Mouse (Mus musculus) megakaryocyte, embryonic 14.5 days (primary cell): Measurements from ENCODE around the gene Arhgef3. TPM values are rescaled to one million over a fixed set of nuclear protein-coding genes. Genes with fewer than 3 reads are reported as not detected.

Source experiments
- H3K27me3 ChIP-seq: replicated peaks from 2 replicates; pipeline ENCODE3; 2012; ENCODE audit warnings: inconsistent platforms
- H3K36me3 ChIP-seq: replicated peaks from 2 replicates; pipeline ENCODE3; 2012; ENCODE audit warnings: low read length, inconsistent platforms, mixed read lengths
- H3K4me1 ChIP-seq: 2 replicates; pipeline ENCODE4 v1.6.1; 2012; ENCODE audit warnings: inconsistent platforms
- H3K4me3 ChIP-seq: replicated peaks from 2 replicates; pipeline ENCODE3; 2012; ENCODE audit warnings: moderate library complexity, mild to moderate bottlenecking, inconsistent platforms
- H3K9me3 ChIP-seq: 2 replicates; pipeline ENCODE4 v1.6.1; 2012; ENCODE audit warnings: inconsistent platforms
- FLI1 ChIP-seq: IDR thresholded peaks from 2 replicates; pipeline ENCODE4 v1.6.1; 2012; ENCODE audit warnings: low read length, inconsistent platforms, mixed read lengths
- GATA1 ChIP-seq: IDR thresholded peaks from 3 replicates; pipeline ENCODE4 v1.6.1; 2012; ENCODE audit warnings: mixed read lengths, low read length, inconsistent platforms, borderline replicate concordance
- polyA plus RNA-seq: library from polyadenylated mRNA; stranded (reverse); fragments of >175 nt; gene quantifications from 2 replicates; pipeline ENCODE4 v1.2.3, GENCODE M21; 2012; ENCODE audit warnings: low replicate concordance; ENCODE audit not compliant: insufficient read depth

Arhgef3 gene
- polyA plus RNA-seq, 1 experiment = 6.7 TPM

DNA sequence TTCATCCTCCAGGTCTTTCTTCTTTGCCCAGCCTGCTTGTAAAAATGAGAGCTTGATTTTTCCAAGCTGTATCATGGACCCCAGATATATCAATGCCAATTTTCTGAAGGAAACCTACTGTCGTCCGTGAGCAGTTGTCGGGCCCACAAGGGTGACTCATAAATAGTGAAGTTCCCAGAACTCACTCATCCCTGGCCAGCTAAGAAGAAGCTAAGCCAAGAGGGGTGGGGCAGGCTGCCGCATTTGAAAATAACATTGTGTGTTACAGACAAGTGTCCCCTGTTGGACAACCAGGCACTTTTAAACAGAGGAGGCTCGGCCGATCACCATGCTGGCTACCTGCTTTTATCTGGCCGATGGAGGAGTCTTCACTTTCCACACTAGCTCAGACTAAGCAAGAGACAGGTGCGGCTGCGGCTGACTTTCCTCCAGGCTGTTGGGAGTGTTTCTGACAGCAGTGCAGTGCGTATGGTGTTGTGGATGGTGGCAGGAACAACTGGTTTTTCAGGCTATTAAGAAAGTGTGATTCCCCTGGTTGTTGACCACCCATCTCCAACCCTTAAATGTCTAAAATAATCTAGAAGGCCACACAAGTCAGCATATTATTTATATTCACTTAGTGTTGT lies 58.6 kb downstream of the Arhgef3 start:
- no peaks in the 10 kb centered on the region for H3K36me3 ChIP-seq
- no peak overlapping the region for H3K4me3 ChIP-seq
- no peak for TF ChIP-seq GATA1
- no peak for TF ChIP-seq FLI1

DNA sequence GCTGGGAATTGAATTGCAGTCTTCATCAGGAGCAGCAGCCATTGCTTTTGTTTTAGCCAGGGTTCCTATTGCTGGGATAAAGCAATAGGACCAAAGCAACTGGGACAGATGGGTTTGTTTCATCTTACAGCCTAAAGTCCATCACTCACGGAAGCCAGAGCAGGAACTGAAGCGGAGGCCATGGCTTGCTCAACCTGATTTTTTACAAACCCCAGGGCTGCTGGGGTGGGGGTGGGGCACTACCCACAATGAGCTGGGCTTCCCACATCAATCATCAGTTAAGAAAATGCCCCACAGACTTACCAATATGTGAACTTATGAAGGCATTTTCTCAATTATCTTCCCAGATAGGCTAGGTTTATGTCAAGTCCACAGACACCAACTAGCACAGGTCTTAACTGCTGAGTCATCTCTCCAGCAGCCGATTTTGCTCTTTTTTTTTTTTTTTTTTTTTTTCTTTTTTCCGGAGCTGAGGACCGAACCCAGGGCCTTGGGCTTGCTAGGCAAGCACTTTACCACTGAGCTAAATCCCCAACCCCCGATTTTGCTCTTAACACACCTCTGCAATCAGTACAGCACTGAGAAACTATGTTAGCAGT lies 59.6 kb downstream of the Arhgef3 start:
- Histone ChIP-seq H3K9me3 (0 out of 2 replicates have a peak, but pooled peaks cover 2% of the 10 kb centered on the region), H3K4me3 (no peak overlapping the region), H3K4me1 (peaks cover 6% of the 10 kb centered on the region; the same call in 1 of the 2 replicates), H3K27me3 (peaks cover 49% of the 10 kb centered on the region), H3K36me3 (no peaks in the 10 kb centered on the region)
- no peak for TF ChIP-seq GATA1
- no peak for TF ChIP-seq FLI1

More for the DNA sequence above, 58.6 kb downstream of the Arhgef3 start:
- Histone ChIP-seq H3K9me3 (0 out of 2 replicates have a peak, but pooled peaks cover 2% of the 10 kb centered on the region), H3K27me3 (peaks cover 47% of the 10 kb centered on the region), H3K4me1 (peaks cover 3% of the 10 kb centered on the region; the same call in 1 of the 2 replicates)

DNA sequence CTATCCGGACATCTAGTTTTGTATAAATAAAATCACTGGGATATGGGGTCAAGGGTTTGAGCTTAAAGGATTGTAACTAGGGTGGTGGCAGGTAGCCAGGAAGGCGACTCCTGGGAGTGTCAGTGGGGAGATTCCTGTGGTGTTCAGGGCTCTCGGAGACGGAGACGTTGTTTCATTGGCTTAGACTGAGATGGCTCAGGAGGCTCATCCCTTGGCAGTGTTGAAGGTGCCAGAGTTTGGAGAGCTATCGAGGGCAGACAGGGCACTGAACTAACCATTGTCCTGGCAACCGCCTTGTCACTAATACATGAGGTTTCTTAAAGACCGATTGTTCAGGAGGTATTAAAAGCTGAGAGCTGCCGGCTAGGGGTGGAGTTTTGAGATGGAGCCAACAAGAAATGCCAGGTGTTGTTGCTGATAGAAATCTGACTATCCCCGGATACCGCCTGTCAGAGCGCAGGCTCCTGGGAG lies 60.2 kb downstream of the Arhgef3 start:
- no peak overlapping the region for H3K4me3 ChIP-seq
- H3K36me3 ChIP-seq = no peaks in the 10 kb centered on the region
- peaks cover 47% of the 10 kb centered on the region for H3K27me3 ChIP-seq
- peaks cover 6% of the 10 kb centered on the region; the same call in 1 of the 2 replicates for H3K4me1 ChIP-seq
- 0 out of 2 replicates have a peak, but pooled peaks cover 2% of the 10 kb centered on the region for H3K9me3 ChIP-seq
- TF ChIP-seq GATA1 (no peak), FLI1 (no peak)

DNA sequence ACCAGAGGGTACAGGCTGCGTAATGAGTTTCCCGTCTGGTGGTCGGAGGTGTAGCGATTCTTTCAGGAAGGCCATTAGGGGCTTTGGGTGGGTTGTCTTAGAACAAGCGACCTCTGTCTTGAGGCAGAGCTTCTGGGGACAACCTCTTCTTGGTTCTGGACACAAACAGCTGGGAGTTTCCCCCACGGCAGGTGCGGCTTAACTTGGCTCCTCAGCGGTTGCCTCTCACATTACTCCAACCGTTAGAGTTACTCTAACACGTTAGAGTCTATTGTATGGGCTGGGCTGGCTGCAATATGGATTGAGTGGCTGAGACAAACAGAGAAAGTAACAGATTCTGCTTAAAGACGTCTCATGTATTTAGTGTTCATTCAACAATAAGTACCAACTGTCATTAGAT lies 60.6 kb downstream of the Arhgef3 start:
- no peak for TF ChIP-seq GATA1
- no peak for TF ChIP-seq FLI1
- Histone ChIP-seq H3K9me3 (0 out of 2 replicates have a peak, but pooled peaks cover 2% of the 10 kb centered on the region), H3K4me3 (no peak overlapping the region), H3K27me3 (peaks cover 48% of the 10 kb centered on the region), H3K36me3 (no peaks in the 10 kb centered on the region), H3K4me1 (peaks cover 6% of the 10 kb centered on the region; the same call in 1 of the 2 replicates)

DNA sequence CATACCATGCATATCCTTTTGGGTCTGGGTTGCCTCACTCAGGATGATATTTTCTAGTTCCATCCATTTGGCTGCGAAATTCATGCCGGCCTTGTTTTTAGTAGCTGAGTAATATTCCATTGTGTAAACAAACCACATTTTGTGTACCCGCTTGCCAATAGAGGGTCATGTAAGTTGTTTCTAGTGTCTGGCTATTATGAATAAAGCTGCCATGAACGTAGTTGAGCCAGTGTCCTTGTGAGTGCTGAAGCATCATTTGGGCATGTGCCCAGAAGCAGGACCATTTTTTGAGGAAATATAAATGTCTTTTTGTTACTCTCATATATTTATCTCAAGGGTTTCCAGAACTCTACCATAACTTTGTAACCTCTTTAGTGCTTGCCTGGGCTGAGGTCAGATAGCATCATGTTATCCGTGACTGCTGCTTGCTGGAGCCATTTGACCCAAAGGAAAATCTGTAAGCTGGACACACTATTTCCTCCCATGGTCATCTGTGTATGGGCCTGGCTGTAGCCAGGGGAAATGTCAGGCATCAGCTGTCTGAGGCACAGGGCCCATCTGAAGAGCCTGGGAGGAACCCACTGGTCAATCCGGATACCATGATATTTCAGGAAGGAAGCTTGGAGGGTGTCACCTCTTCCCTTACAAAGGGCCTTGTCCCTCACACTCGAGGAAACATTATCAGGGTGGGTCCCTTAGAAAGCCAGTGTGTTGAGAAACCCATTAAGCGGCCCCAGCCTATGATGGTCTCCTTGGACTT lies 63.3 kb downstream of the Arhgef3 start:
- Histone ChIP-seq H3K27me3 (peaks cover 51% of the 10 kb centered on the region), H3K4me1 (peaks cover 18% of the 10 kb centered on the region), H3K9me3 (0 out of 2 replicates have a peak, but pooled peaks cover 2% of the 10 kb centered on the region), H3K36me3 (no peaks in the 10 kb centered on the region), H3K4me3 (no peak overlapping the region)
- TF ChIP-seq FLI1 = no peak

DNA sequence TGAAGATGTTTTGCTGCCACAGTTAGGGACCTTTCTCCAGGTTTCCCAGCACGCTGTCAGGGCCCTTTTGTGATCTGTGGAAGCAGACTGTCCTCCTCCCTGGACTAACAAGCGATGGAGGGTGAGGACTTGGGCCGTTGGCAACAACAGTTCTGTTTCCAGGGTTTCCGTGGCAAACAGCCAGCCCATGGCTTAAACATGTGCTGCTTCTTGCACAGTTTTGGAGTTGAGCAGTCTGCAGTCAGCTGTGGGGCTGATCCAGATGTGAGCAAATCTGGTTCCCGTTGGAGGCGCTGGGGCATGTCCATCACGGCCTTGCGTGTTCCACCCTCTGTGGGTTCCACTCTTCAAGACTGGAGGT lies 63.8 kb downstream of the Arhgef3 start:
- no peak for TF ChIP-seq FLI1
- TF ChIP-seq GATA1 = no peak
- Histone ChIP-seq H3K9me3 (0 out of 2 replicates have a peak, but pooled peaks cover 2% of the 10 kb centered on the region), H3K4me3 (no peak overlapping the region), H3K36me3 (no peaks in the 10 kb centered on the region), H3K27me3 (peaks cover 53% of the 10 kb centered on the region), H3K4me1 (peaks cover 18% of the 10 kb centered on the region)

DNA sequence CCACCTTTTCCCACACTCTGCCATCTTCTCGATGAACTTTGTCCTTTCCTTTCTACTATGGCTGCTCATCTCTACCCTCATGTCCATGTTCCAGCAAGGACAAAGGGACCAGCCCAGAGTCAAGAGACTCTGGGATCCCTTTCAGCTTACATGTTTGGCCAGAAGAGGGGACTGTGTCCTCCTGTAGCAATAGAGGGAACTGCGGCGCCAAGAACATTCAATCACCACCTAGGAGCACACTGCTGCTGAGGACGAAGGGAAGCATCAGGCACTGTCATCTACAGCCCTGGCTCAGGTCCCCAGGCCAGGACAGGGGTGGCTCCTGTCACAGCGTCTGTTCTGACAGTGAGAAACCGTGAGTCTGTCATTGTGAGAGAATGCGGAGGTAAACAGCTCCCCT lies 65.1 kb downstream of the Arhgef3 start:
- peaks cover 55% of the 10 kb centered on the region for H3K27me3 ChIP-seq
- H3K4me1 ChIP-seq = peaks cover 18% of the 10 kb centered on the region
- H3K4me3 ChIP-seq = no peak overlapping the region
- 0 out of 2 replicates have a peak, but pooled peaks cover 2% of the 10 kb centered on the region for H3K9me3 ChIP-seq
- H3K36me3 ChIP-seq = no peaks in the 10 kb centered on the region
- TF ChIP-seq FLI1 (no peak), GATA1 (no peak)

DNA sequence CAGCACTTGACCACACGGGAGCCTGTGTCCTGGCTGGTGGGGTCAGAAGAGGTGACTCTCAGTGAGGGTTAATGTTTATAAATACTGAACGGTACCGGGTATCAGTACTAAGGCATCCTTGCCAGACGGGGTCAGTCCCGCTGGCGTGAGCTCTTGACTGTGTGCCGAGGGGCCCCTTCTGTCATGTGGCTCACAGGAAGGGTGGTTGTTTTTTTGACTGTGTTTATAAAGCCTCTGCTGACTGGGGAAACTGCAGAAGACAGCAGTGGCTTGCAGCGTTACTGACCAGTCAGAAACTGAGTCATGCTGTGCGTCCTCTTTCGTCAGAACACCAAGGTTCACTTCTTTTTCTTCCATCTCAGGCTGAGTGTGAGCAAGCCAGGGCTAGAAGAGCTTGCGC lies 67.4 kb downstream of the Arhgef3 start:
- 0 out of 2 replicates have a peak, but pooled peaks cover 2% of the 10 kb centered on the region for H3K9me3 ChIP-seq
- H3K27me3 ChIP-seq = peaks cover 42% of the 10 kb centered on the region
- H3K4me1 ChIP-seq = peaks cover 30% of the 10 kb centered on the region
- no peaks in the 10 kb centered on the region for H3K36me3 ChIP-seq
- no peak overlapping the region for H3K4me3 ChIP-seq
- TF ChIP-seq GATA1 (no peak), FLI1 (no peak)

DNA sequence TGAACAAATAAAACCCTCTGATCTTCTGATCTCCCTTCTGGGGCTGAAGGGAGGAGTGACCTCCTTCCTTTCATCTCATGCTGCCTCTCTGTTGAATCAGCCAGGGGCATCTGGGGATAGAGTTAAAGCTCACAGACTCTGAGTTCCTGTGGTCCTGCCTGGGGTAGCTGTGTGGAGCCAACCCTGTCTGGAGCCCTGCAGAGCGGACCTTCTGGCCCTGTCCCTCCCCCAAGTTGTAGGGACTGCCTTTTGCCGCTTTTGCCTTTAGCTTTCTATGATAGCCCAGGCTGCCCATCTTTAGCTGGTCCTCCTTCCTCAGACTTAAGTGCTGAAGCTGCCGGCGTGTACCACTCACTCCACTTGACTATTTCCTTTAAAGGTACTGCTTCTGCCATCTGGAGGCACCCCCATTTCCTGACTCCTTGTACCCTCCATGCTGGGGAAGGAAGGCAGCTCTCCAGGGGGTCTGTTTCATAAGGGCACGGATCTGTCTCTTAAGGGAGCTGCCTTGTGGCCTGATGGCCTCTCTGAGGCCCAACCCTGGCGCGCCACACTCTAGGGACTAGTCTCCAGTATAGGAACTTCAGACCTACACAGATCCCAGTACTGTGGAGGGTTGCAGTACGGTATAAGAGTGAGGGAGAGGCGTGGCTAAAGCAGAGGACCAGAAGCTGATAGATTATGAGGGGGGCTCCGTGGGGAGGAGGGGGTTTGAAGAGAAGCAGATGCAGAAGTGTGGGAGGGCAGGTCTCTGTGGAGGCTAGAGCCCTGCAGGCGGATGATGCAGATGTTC lies 68.1 kb downstream of the Arhgef3 start:
- no peak overlapping the region for H3K4me3 ChIP-seq
- peaks cover 44% of the 10 kb centered on the region for H3K27me3 ChIP-seq
- H3K36me3 ChIP-seq = no peaks in the 10 kb centered on the region
- H3K4me1 ChIP-seq = peaks cover 35% of the 10 kb centered on the region
- TF ChIP-seq FLI1 = no peak
- no peak for TF ChIP-seq GATA1
- no peaks in the 10 kb centered on the region for H3K9me3 ChIP-seq
